Mouse (Mus musculus) adrenal gland, adult (tissue): ENCODE measurements around the gene Fnip2.
A peak's percentile ranks its signal among the peaks of the same experiment; 100 is the strongest.
"Not testable (repeated sequence)": the region's sequence is repeated elsewhere in the genome, so short reads cannot be mapped to it uniquely, and the experiment has no call there.

Experiments
- DNase-seq, 2 experiments: peaks; one replicate each; pipeline ENCODE4 v3.0.0; 2022 to 2023; ENCODE audit warnings: low spot score in 1 of 2; ENCODE audit not compliant: inconsistent age in 2 of 2

Gene Fnip2

DNA sequence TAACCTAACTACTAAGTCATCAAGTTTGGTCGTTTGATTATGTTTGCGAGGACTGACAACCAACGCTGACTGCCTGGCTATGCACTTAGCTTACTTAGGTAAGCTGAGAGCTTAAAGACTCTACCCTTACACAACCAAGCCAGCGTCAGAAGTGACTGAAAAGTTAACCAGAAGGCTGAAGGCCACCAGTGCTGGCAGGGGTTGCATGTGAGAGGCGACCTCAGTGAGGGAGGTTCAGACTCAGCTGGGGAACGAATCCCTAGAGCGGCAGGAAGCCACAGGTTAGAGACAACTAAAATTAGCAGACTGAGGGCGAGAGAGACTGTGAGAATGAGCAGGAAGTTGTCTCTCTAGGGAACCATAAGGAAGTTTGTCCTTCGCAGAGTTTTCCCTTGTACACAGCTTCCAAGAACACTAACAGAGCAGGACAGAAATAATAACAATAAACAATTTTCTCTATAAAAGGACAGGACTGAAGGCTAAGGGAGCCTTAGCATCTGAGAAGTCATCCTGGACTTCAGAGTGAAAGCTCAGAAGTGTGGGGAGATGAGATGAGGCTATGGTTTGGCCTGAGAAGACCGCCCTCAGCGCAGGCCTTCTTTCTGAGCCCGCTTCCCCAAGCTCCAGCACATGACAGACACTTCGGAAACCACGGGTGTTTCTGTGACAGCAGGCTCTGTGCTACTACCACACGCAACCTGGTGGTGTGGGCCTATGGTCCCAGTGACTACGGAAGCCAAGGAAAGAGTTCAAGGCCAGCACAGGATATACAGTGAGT is 83.1 kb downstream of the Fnip2 start:
- DNase-seq = peak in 1 of 2 experiments; percentile 21

GRCm38 (mm10) chr3:79478880-79479279 is 88.7 kb downstream of the Fnip2 start:
- DNase-seq = no peak

DNA sequence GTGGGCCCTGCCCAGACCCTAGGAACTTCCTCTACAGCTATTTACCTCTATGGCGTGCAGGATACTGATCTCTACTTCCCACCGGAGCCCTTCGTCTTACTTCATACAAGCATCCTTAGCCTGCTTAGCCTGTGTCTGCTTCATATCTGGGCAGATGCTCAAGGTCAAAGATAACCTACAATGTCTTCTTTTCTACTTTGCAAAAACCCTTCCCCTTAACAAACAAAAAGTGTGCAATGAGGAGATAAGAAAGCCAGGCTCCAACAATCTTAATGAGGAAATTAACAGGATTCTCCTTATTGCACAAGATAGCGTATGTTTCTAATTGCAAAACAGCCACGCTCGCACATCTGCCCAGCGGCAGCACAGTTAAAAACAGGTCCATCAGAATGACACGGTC is 89.2 kb downstream of the Fnip2 start:
- no peak for DNase-seq

- DNase-seq = no peak
Observed at GRCm38 (mm10) chr3:79475980-79476379, 91.6 kb downstream of the Fnip2 start.

DNA sequence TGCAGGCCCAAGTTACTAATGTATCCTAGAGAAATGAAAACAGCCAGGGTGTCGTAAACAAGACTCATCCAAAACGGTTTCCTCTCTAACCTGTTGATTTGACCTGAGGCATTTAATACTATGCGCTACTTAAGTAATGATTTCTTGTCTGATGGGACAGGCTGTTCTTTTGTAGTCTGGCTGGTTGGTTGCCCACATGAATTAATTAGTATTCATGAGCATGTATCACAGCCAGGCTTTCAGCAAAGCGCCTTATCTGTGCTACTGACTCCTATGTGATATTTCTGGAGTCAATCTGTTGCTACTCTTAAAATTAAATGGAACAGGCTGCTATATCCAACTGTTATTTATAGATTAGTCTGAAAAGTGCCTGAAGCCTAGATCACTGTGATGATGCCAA is 92.7 kb downstream of the Fnip2 start:
- DNase-seq = no peak

- DNase-seq = peak in 1 of 2 experiments; percentile 68
Observed at GRCm38 (mm10) chr3:79472362-79472761, 95.2 kb downstream of the Fnip2 start.

DNA sequence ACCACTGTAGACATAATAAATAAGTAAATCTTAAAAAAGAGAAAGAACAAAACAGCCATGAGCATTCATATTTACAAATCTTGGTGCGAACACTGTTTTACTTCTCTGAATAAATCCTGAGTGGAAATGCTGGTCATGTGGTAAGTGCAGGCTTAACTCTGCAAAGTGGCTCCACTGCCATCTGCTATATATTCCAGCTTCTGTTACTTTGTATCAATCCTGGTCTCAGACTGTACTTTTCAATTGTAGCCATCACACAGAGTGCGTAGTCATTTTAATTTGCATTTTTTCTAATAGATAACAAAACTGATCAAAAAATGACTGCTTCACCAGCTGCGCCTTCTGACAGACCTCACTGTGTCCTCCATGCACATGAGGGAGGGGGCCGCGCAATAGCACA is 98.2 kb downstream of the Fnip2 start:
- no peak for DNase-seq

GRCm38 (mm10) chr3:79458651-79459275 is 108.8 kb downstream of the Fnip2 start:
- DNase-seq = no peak

DNA sequence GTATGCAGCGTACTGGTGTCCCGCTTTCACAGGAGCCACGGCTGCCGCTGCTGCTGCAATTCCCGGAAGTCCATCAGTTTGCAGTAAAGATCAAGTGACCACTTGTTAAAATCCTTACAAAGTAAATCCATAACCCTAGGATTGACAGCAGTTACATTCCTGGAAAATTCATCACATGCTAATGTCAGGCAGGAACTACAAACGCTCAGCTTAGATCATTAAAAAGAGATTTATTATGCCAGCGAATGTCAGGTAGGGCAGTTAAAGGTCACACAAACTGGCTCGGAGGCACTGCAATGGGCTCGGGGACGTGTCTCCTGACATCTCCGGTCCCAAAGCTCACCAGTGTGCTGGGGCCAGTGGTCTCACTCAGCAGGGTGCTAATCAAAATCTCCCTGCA is 111.8 kb downstream of the Fnip2 start:
- DNase-seq = no peak

DNA sequence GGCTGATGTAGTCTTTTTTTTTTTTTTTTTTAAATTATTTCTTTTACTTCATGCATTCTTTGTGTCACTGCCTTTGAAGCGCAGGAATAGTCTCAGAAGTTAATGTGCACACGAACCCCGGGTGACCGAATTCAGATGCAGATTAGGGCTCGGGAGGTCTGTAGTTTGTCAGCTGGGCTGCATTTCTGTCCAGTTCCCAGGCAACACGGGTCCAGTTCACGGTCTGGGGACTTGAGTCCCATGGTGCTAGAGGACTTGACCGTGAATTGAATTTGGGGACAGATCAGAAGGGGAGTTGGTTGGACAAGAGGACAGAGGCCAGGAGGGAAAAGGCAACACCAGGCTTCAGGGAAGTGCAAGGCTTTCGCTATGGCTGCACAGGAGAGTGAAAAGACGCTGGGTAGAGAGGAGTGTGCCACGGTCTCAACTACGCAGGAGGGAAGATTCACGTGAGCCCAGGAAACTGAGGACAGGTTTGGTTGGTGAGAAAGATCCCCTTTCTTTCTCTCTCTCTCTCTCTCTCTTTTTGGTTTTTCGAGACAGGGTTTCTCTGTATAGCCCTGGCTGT is 114.8 kb downstream of the Fnip2 start:
- no peak for DNase-seq

DNA sequence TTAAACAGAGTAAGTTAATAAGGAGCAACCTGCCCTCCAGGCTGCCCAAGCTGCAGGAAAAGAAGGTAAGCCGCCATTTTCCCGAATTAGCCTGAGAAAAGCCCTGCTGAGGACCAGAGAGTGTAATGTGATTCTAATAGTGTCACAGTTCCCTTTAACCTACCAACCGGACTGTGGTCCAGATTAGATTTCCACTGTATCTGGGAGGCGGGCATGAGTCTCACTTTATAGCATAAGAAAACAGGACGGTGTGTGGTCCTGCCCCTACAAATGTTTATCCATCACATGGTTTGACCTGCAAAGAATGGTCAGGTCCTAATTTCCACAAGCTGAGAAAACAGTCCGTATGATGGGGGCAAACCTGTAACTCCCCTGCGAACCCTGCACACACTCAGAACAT is 118.2 kb downstream of the Fnip2 start:
- DNase-seq = no peak

DNA sequence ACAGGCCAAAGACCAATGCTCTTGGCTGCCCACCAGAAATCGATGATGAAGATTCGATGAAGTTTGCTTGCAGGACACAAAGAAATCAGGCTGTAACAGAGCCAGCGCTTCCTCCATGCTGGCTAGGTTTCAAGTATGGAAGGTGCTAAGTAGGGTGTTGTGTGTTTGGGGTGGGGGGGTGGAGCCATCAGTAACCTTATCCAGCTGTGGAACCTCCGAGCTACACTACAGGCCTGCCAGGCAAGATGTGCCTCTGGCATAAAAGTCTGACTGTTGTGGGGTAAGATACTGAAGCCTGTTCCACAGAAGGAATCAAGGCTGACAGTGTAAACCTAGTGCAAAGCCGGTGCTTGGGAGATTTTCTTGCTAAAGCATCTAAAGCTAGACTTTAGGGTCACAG is 119.2 kb downstream of the Fnip2 start:
- no peak for DNase-seq

DNA sequence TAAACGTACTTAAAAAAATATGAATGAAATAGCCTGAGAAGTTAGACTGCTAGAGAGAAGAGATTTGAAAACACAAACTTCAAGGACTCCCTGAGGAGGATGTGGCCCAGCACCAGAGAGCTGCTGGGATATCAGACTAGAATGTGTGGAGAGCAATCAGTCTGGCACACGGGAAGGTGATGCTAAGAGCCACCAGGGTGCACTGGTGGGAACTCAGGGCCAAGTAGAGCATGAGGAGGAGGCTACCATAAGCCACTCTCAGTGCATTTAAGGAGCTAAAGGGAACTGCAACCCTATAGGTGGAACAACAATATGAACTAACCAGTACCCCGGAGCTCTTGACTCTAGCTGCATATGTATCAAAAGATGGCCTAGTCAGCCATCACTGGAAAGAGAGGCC is 120.9 kb downstream of the Fnip2 start:
- not testable (repeated sequence) for DNase-seq

DNA sequence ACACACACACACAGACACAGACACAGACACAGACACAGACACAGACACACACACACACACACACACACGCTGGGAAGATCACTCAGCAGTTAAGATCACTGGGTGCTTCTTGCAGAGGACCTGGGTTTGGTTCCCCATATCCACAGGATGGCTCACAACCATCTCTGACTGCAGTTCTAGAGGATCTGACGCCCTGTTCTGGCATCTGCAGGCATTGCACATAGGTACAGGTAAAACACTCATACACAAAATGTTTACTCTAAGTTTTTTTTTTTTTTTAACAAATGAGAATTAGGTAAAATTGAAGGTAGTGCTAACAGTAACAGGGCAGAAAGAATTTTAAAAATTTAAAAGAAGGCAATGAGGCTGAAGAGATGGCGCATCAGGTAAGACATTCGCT is 121.5 kb downstream of the Fnip2 start:
- DNase-seq = no peak

- no peak for DNase-seq
Observed at GRCm38 (mm10) chr3:79445041-79445440, 122.6 kb downstream of the Fnip2 start.

- DNase-seq = no peak
Observed at GRCm38 (mm10) chr3:79443850-79444249, 123.7 kb downstream of the Fnip2 start.

DNA sequence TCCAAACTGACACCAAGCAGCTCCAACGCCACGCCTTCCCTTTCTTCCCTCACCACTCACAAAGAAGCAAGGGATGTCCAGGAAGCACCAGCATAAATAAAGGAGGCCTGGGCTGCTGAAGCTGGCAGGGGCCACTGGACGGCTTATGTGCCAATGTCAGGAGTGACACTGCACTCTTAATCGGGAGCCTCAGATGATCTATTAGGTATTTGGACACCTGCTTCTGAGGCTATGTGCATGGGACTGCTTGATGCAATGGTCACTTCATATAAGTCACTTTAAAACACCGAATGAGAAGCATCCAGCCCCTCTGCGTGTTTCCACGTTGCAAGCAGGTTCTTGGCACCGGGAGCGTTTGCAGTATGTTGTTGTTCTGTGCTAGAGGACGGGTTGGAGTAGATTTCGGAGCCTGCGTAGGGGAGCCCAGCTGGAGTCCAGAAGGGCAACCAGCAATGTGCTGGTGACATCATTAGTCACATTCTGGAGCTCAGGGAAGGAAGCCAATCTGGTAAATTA is 126.6 kb downstream of the Fnip2 start:
- no peak for DNase-seq

DNA sequence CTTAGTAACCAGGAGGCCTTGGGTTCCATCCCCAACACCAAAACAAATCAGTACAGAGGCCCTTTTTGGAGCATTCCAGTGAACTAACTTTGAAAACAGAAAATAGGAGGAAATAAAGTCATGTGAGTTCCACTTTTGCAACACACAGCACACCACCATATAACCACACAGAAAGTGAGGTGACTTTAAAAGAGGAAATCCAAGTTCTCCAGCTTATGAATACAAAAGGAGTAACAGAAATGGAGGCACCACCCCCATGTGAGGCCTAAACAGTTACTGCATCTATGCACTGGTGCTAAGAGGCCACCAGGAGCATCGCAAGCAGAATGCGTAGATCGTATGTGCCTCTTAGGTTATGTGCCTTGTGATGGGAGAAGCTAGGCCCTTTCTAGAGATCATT is 129.3 kb downstream of the Fnip2 start:
- no peak for DNase-seq

GRCm38 (mm10) chr3:79436186-79436585 is 131.4 kb downstream of the Fnip2 start:
- no peak for DNase-seq

GRCm38 (mm10) chr3:79434985-79435384 is 132.6 kb downstream of the Fnip2 start:
- DNase-seq = no peak

DNA sequence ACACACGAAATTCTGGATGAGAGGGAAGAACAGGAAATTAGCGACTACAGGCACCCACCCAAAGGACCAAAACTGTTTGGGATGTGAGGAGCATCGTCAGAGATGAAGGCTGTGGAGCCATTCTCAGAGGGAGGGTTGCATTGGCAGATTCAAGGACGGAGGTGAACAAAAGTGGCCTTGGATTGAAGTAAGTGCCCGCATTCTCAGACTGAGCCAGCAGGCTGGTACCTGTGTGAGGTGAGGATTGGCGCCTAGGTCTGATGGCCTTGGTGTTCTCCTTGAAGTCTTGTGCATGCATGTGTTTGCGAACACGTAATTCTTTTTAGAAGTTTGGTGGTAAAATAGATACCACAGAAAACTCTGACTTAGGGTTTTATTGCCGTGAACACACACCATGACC is 133.2 kb downstream of the Fnip2 start:
- DNase-seq = no peak

- no peak for DNase-seq
Observed at GRCm38 (mm10) chr3:79433593-79433992, 134.0 kb downstream of the Fnip2 start.
